Mouse (Mus musculus) bone marrow, adult 2 months (tissue): Measurements from ENCODE around the gene Dnal4.

Experiments used
- CTCF ChIP-seq: fragments of 200-500 bp; IDR thresholded peaks from 2 replicates; pipeline ENCODE4 v1.5.1; 2011; ENCODE audit warnings: low read length, control low read depth; ENCODE audit not compliant: control insufficient read depth, insufficient read depth
- POLR2A ChIP-seq: fragments of 200-500 bp; IDR thresholded peaks from 2 replicates; pipeline ENCODE4 v1.6.1; 2011; ENCODE audit warnings: low read depth, mild to moderate bottlenecking, control low read depth, low read length, borderline replicate concordance; ENCODE audit not compliant: control insufficient read depth

GRCm38 (mm10) chr15:79747998-79748397 is 29.7 kb downstream of the Dnal4 start:
- peak; percentile 50; the same call in 1 of the 2 replicates for TF ChIP-seq CTCF
- TF ChIP-seq POLR2A = no peak
